Mouse (Mus musculus) R1 (cell line): ENCODE results near the gene Rusc2.
A peak's percentile ranks its signal among the peaks of the same experiment; 100 is the strongest.

Experiments used
- DNase-seq: peaks from one replicate; pipeline ENCODE4 v3.0.0-alpha.2; 2018; ENCODE audit warnings: low read depth, low spot score

The Rusc2 gene

GRCm38 (mm10) chr4:43381408-43382154 is at the start of gene Rusc2:
TSS of gene Rusc2 (plus strand) at chr4:43381979.
- peak; percentile 84 for DNase-seq

- DNase-seq = peak; percentile 99
Observed at GRCm38 (mm10) chr4:43334771-43335170, 47.0 kb upstream of the Rusc2 start.

- peak; percentile 89 for DNase-seq
Observed at GRCm38 (mm10) chr4:43336176-43336575, 45.6 kb upstream of the Rusc2 start.

GRCm38 (mm10) chr4:43340096-43340804 is 41.5 kb upstream of the Rusc2 start:
- peak; percentile 13 for DNase-seq

- DNase-seq = peak; percentile 53
Observed at GRCm38 (mm10) chr4:43341276-43341891, 40.4 kb upstream of the Rusc2 start.

GRCm38 (mm10) chr4:43342443-43342842 is 39.3 kb upstream of the Rusc2 start:
- DNase-seq = no peak

GRCm38 (mm10) chr4:43344932-43345331 is 36.8 kb upstream of the Rusc2 start:
- DNase-seq = no peak

GRCm38 (mm10) chr4:43349206-43349605 is 32.6 kb upstream of the Rusc2 start:
- DNase-seq = no peak

- DNase-seq = no peak
Observed at GRCm38 (mm10) chr4:43350038-43350560, 31.7 kb upstream of the Rusc2 start.

GRCm38 (mm10) chr4:43353662-43354061 is 28.1 kb upstream of the Rusc2 start:
- DNase-seq = no peak

- no peak for DNase-seq
Observed at GRCm38 (mm10) chr4:43364914-43365560, 16.7 kb upstream of the Rusc2 start.

GRCm38 (mm10) chr4:43367295-43367694 is 14.5 kb upstream of the Rusc2 start:
- DNase-seq = no peak

- no peak for DNase-seq
Observed at GRCm38 (mm10) chr4:43367787-43368186, 14.0 kb upstream of the Rusc2 start.

- no peak for DNase-seq
Observed at GRCm38 (mm10) chr4:43371406-43371805, 10.4 kb upstream of the Rusc2 start.

- DNase-seq = no peak
Observed at GRCm38 (mm10) chr4:43372155-43372554, 9.6 kb upstream of the Rusc2 start.

- no peak for DNase-seq
Observed at GRCm38 (mm10) chr4:43374266-43374665, 7.5 kb upstream of the Rusc2 start.

GRCm38 (mm10) chr4:43379601-43380000 is 2.2 kb upstream of the Rusc2 start:
- no peak for DNase-seq

GRCm38 (mm10) chr4:43380951-43381350 is 828 bp upstream of the Rusc2 start:
- no peak for DNase-seq

GRCm38 (mm10) chr4:43382155-43383020 is 609 bp downstream of the Rusc2 start:
- no peak for DNase-seq

- peak; percentile 72 for DNase-seq
Observed at GRCm38 (mm10) chr4:43383246-43384082, 1.7 kb downstream of the Rusc2 start.
